Mouse (Mus musculus) urinary bladder, postnatal 0 days (tissue): ENCODE data around the gene Depdc5. TPM values are rescaled to one million over a fixed set of nuclear protein-coding genes. Genes with fewer than 3 reads are reported as not detected.

Source experiments
- polyA plus RNA-seq: library from polyadenylated mRNA; unstranded; fragments of >200 nt; fragmentation: Nextera tagmentation; extraction: Ambion mirVana; gene quantifications from 2 replicates; pipeline ENCODE4 v1.2.1, GENCODE M21; 2015

The Depdc5 gene
- polyA plus RNA-seq = 6.4 and 6.6 TPM in 2 replicates

DNA sequence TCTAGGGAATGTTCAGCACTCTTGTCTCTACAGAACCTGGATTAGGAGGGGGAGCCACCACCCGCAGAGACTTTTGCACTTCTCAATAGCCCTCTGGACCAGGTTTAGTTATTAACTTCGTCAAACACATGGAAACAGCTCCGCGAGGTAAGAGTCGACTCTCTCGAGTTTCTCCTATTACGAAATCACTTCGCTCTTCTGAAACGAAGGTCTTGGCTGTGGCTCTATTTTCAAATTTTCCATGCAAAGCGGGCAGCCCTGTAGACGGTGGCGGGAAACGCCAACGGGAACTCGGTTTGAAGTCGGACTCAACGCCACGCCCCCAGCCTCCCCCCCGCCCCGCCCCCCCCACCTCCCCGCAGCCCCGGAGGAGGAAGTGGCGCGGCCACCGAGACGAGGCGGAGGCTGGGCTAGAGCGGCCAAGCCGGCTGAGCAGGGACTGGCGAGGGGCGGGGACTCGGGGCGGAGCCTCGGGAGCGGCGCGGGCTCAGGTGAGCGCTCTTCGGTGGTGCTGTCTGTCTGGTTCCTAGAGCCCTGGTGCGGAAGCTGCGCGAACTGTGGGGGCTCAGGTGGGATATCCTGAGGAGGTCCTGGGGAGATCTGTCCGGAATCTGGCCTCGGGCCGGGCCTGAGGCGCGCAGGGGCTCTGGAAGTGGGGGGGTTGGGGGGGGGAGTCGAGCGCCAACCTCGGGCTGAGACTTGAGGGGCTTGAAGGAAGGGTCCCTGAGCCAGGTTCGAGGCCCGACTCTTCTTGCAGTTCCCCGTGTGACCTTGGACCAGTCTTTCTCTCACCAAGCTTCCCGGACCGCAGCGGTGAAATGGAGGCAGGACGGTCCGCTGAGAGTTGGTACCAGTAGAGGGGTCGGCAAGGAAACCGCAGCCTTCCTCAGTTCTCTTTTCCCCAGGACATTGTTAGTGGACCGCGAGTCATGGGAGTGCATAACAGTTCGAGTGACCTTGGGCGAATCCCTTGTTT lies at the start of gene Depdc5:
Gene Depdc5 (plus strand): TSS at position 449 of the 976 bp plus-strand sequence.

DNA sequence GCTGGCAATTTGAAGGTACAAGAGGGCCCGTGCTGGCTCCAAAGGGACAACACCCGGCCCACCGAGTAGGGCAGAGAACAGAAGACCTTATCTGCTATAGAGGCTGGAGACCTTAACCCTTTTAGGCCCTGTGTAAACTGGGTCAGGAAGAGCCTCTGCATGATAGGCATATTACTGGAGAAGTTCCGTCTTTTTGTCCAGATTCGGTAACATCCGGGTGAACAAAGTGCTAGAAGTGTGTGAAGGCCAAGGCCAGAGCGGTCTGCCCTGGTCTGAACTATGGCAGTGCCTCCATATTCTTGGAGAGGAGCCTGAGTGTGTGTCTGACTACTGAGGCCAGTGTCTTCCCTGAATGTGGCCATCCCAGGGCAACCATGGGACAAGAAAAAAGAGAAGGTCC lies 36.5 kb upstream of the Depdc5 start, which contains the start of gene Gm20671:
Gene Gm20671 (minus strand): TSS at position 101 of the 400 bp plus-strand sequence.

GRCm38 (mm10) chr5:32853731-32854507 lies 9.6 kb upstream of the Depdc5 start, which contains the start of gene Prr14l:
Prr14l (minus strand) TSS chr5:32854256.

DNA sequence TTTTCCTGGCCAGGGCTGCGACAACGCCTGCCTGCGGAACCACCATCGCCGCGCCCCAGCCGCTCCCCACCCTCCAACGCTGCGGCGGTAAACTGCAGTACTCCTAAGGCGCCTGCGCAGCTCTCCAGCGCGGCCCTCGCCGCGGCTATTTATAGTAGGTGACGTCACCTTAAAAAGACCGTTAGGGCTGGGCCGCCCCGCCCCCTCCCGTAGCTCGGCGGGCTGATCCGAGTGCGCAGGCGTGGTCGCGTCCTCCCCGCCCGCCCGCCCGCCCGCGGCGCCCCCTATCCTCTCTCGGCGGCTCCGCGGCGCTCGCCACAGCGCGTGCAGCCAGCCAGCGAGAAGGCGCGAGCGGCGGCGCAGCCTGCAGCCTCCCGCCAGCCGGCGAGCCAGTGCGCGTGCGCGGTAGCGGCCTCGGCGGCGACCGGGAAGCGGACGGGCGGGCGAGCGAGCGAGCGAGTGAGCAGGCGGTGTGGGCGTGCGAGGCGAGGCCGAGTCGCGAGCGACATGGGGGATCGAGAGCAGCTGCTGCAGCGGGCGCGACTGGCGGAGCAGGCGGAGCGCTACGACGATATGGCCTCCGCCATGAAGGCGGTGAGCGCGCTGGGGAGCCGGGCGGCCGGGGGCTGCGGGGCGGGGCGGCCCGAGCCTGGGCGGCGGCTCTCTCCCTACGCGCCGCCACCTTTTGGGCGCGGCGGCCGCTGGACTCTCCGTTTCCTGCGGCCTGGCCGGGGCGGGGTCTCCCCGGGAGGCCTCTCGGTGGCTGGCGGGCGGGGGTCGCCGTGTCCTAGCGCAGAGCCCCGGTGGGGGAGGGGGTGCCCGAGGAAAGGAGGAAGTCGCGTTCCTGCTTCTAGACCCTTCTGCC lies 155.3 kb downstream of the Depdc5 start, which contains the start of gene Ywhah:
Gene Ywhah (plus strand): TSS at position 256 of the 865 bp plus-strand sequence.

Other genes with a start within 250 kb of the Depdc5 start
- gene Pisd, start 78.1 kb upstream of the Depdc5 start, polyA plus RNA-seq = 49.2 and 54.2 TPM in 2 replicates
- gene Gm20671, start 36.6 kb upstream of the Depdc5 start, polyA plus RNA-seq = not detected in 2 replicates
- gene Prr14l, start 9.4 kb upstream of the Depdc5 start, polyA plus RNA-seq = 6.2 and 8.0 TPM in 2 replicates
- 249 and 319 TPM in 2 replicates for gene Ywhah, start 155.1 kb downstream of the Depdc5 start, polyA plus RNA-seq
- gene Slc5a1, start 240.5 kb downstream of the Depdc5 start, polyA plus RNA-seq = 0.19 and 0.21 TPM in 2 replicates